Mouse (Mus musculus): ENCODE measurements around the gene Dcx. TPM values are rescaled to one million over a fixed set of nuclear protein-coding genes. Genes with fewer than 3 reads are reported as not detected.

Gene Dcx
- polyA plus RNA-seq, 1 experiment from 2014 or later: 264 TPM

GRCm38 (mm10) chrX:143893180-143893579 is 39.9 kb downstream of the Dcx start:
- no peak overlapping the region for H3K4me3 ChIP-seq (replicated peaks)
- H3K4me2 ChIP-seq (replicated peaks): no peak overlapping the region
- H3K4me1 ChIP-seq (replicated peaks): peaks cover 12% of the 10 kb centered on the region
- H3K9ac ChIP-seq (replicated peaks): no peak overlapping the region
- peaks cover 2% of the 10 kb centered on the region; the same call in 1 of the 2 replicates for H3K27me3 ChIP-seq
- no peaks in the 10 kb centered on the region for H3K9me3 ChIP-seq
- H3K36me3 ChIP-seq: no peaks in the 10 kb centered on the region
- WGBS: 41% methylated on average over 3 of the region's 3 CpGs
- 0 out of 2 replicates have a peak, but pooled peaks have one; percentile 24 for ATAC-seq
- H3K27ac ChIP-seq: no peak overlapping the region

- Histone ChIP-seq H3K27ac (no peak overlapping the region; the same call in 1 of the 2 replicates), H3K4me1 (replicated peaks) (peaks cover 13% of the 10 kb centered on the region; the same call in 1 of the 2 replicates), H3K27me3 (peaks cover 5% of the 10 kb centered on the region; the same call in 1 of the 2 replicates), H3K9ac (replicated peaks) (no peak overlapping the region), H3K4me3 (replicated peaks) (no peak overlapping the region), H3K4me2 (replicated peaks) (no peak overlapping the region), H3K9me3 (no peaks in the 10 kb centered on the region), H3K36me3 (0 out of 2 replicates have a peak, but pooled peaks cover 2% of the 10 kb centered on the region)
- 58% methylated on average over 4 of the region's 4 CpGs for WGBS
- no peak for ATAC-seq
Measured at GRCm38 (mm10) chrX:143885765-143886164, 47.3 kb downstream of the Dcx start.

GRCm38 (mm10) chrX:143884953-143885352 is 48.2 kb downstream of the Dcx start:
- no peak overlapping the region for H3K9ac ChIP-seq (replicated peaks)
- H3K27ac ChIP-seq: no peak overlapping the region
- WGBS: 39% methylated on average over 3 of the region's 3 CpGs
- no peak overlapping the region for H3K4me3 ChIP-seq (replicated peaks)
- H3K4me2 ChIP-seq (replicated peaks): no peak overlapping the region
- 0 out of 2 replicates have a peak, but pooled peaks cover 2% of the 10 kb centered on the region for H3K36me3 ChIP-seq
- peaks cover 13% of the 10 kb centered on the region; the same call in 1 of the 2 replicates for H3K4me1 ChIP-seq (replicated peaks)
- peaks cover 5% of the 10 kb centered on the region; the same call in 1 of the 2 replicates for H3K27me3 ChIP-seq
- no peak for ATAC-seq
- H3K9me3 ChIP-seq: no peaks in the 10 kb centered on the region

- Histone ChIP-seq H3K9me3 (no peaks in the 10 kb centered on the region), H3K4me2 (replicated peaks) (no peak overlapping the region), H3K27me3 (peaks cover 5% of the 10 kb centered on the region; the same call in 1 of the 2 replicates), H3K36me3 (0 out of 2 replicates have a peak, but pooled peaks cover 2% of the 10 kb centered on the region), H3K27ac (no peak overlapping the region), H3K9ac (replicated peaks) (no peak overlapping the region), H3K4me1 (replicated peaks) (peaks cover 13% of the 10 kb centered on the region; the same call in 1 of the 2 replicates), H3K4me3 (replicated peaks) (no peak overlapping the region)
- ATAC-seq: no peak
- 83% methylated on average over 6 of the region's 6 CpGs for WGBS
Measured at GRCm38 (mm10) chrX:143884299-143884698, 48.8 kb downstream of the Dcx start.

- Histone ChIP-seq H3K4me1 (replicated peaks) (peaks cover 13% of the 10 kb centered on the region; the same call in 1 of the 2 replicates), H3K36me3 (0 out of 2 replicates have a peak, but pooled peaks cover 2% of the 10 kb centered on the region), H3K9ac (replicated peaks) (no peak overlapping the region), H3K9me3 (no peaks in the 10 kb centered on the region), H3K27me3 (peaks cover 2% of the 10 kb centered on the region; the same call in 1 of the 2 replicates), H3K27ac (no peak overlapping the region), H3K4me3 (replicated peaks) (no peak overlapping the region), H3K4me2 (replicated peaks) (no peak overlapping the region)
- WGBS: 73% methylated on average over 4 of the region's 4 CpGs
- no peak for ATAC-seq
Measured at GRCm38 (mm10) chrX:143881806-143882468, 51.2 kb downstream of the Dcx start.

- Histone ChIP-seq H3K27me3 (peaks cover 2% of the 10 kb centered on the region; the same call in 1 of the 2 replicates), H3K4me1 (replicated peaks) (0 out of 2 replicates have a peak, but pooled peaks cover 6% of the 10 kb centered on the region), H3K9me3 (no peaks in the 10 kb centered on the region), H3K9ac (replicated peaks) (no peak overlapping the region), H3K27ac (no peak overlapping the region), H3K4me3 (replicated peaks) (no peak overlapping the region), H3K36me3 (peaks cover 13% of the 10 kb centered on the region), H3K4me2 (replicated peaks) (no peak overlapping the region)
- WGBS: 92% methylated on average over 3 of the region's 3 CpGs
- ATAC-seq: no peak
Measured at GRCm38 (mm10) chrX:143879631-143880030, 53.5 kb downstream of the Dcx start.

GRCm38 (mm10) chrX:143867129-143867664 is 65.9 kb downstream of the Dcx start:
- ATAC-seq: no peak
- Histone ChIP-seq H3K4me1 (replicated peaks) (no peaks in the 10 kb centered on the region), H3K4me3 (replicated peaks) (no peak overlapping the region), H3K27ac (no peak overlapping the region), H3K9ac (replicated peaks) (no peak overlapping the region), H3K4me2 (replicated peaks) (no peak overlapping the region), H3K27me3 (peaks cover 9% of the 10 kb centered on the region; the same call in 1 of the 2 replicates), H3K36me3 (0 out of 2 replicates have a peak, but pooled peaks cover 9% of the 10 kb centered on the region), H3K9me3 (no peaks in the 10 kb centered on the region)
- WGBS: 77% methylated on average over 5 of the region's 5 CpGs

GRCm38 (mm10) chrX:143851351-143851750 is 81.8 kb downstream of the Dcx start:
- Histone ChIP-seq H3K9ac (replicated peaks) (no peak overlapping the region), H3K27ac (no peak overlapping the region), H3K36me3 (no peaks in the 10 kb centered on the region), H3K9me3 (no peaks in the 10 kb centered on the region), H3K4me1 (replicated peaks) (no peaks in the 10 kb centered on the region), H3K4me2 (replicated peaks) (no peak overlapping the region), H3K27me3 (no peaks in the 10 kb centered on the region; the same call in 1 of the 2 replicates), H3K4me3 (replicated peaks) (no peak overlapping the region)
- 82% methylated on average over 3 of the region's 3 CpGs for WGBS
- no peak for ATAC-seq

- Histone ChIP-seq H3K4me3 (replicated peaks) (no peak overlapping the region), H3K9me3 (no peaks in the 10 kb centered on the region), H3K27me3 (no peaks in the 10 kb centered on the region; the same call in 1 of the 2 replicates), H3K9ac (replicated peaks) (no peak overlapping the region), H3K4me1 (replicated peaks) (no peaks in the 10 kb centered on the region), H3K27ac (no peak overlapping the region), H3K36me3 (no peaks in the 10 kb centered on the region), H3K4me2 (replicated peaks) (no peak overlapping the region)
- no peak for ATAC-seq
- WGBS: 88% methylated on average over 3 of the region's 3 CpGs
Measured at GRCm38 (mm10) chrX:143849969-143850368, 83.1 kb downstream of the Dcx start.

GRCm38 (mm10) chrX:143846637-143847036 is 86.5 kb downstream of the Dcx start:
- H3K4me1 ChIP-seq (replicated peaks): no peaks in the 10 kb centered on the region
- H3K4me2 ChIP-seq (replicated peaks): no peak overlapping the region
- no peaks in the 10 kb centered on the region for H3K36me3 ChIP-seq
- no peaks in the 10 kb centered on the region; the same call in 1 of the 2 replicates for H3K27me3 ChIP-seq
- WGBS: 91% methylated on average over 3 of the region's 3 CpGs
- H3K4me3 ChIP-seq (replicated peaks): no peak overlapping the region
- H3K9ac ChIP-seq (replicated peaks): no peak overlapping the region
- no peak overlapping the region for H3K27ac ChIP-seq
- H3K9me3 ChIP-seq: no peaks in the 10 kb centered on the region
- ATAC-seq: no peak

- WGBS: 53% methylated on average over 4 of the region's 4 CpGs
- Histone ChIP-seq H3K27ac (no peak within 1 kb of the TSS), H3K4me1 (replicated peaks) (no peaks in the 10 kb centered on the region), H3K9ac (replicated peaks) (no peak within 1 kb of the TSS), H3K27me3 (peaks cover 10% of the 10 kb centered on the region; the same call in 1 of the 2 replicates), H3K9me3 (no peaks in the 10 kb centered on the region), H3K4me2 (replicated peaks) (no peak within 1 kb of the TSS), H3K36me3 (no peaks in the 10 kb centered on the region), H3K4me3 (replicated peaks) (no peak within 1 kb of the TSS)
- no peak for ATAC-seq
Measured at GRCm38 (mm10) chrX:143827212-143827611, 105.9 kb downstream of the Dcx start, which contains the start of gene Capn6. Gene Capn6 (minus strand): TSS chrX:143827414.

GRCm38 (mm10) chrX:143826521-143826920 is 106.6 kb downstream of the Dcx start:
- no peaks in the 10 kb centered on the region for H3K4me1 ChIP-seq (replicated peaks)
- H3K27ac ChIP-seq: no peak overlapping the region
- 55% methylated on average over 4 of the region's 4 CpGs for WGBS
- peaks cover 10% of the 10 kb centered on the region; the same call in 1 of the 2 replicates for H3K27me3 ChIP-seq
- H3K9me3 ChIP-seq: no peaks in the 10 kb centered on the region
- H3K4me3 ChIP-seq (replicated peaks): no peak overlapping the region
- H3K9ac ChIP-seq (replicated peaks): no peak overlapping the region
- no peak overlapping the region for H3K4me2 ChIP-seq (replicated peaks)
- H3K36me3 ChIP-seq: no peaks in the 10 kb centered on the region
- no peak for ATAC-seq
